Mouse (Mus musculus): Measurements from ENCODE around the gene Nedd4.
A peak's percentile ranks its signal among the peaks of the same experiment; 100 is the strongest.

DNA sequence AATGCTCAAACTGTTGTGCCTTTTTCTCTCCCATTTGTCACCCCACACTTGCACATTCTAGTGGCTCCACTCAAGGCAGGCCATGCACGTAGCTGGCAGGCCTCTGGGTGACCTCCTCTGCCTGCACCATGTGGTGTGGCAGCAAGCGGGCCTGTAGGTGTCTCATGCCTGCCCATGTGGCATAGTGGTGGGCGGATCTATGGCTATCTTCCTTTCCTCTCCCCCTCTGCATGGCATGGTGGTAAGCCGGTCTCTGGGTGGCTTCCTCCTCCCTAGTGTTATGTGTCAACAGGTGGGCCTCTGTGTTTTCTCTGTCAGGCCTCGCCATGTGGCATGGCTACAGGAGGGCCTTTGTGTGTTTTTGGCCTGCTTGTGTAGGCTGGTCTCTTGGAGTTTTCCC is 6.5 kb upstream of the Nedd4 start:
- TF ChIP-seq POLR2A (IDR thresholded peaks at IDR 0.05; ENCODE audit: insufficient read length, low read depth) = peak; percentile 40
- TF ChIP-seq E2F4 (IDR thresholded peaks at IDR 0.05; ENCODE audit: insufficient read depth) = no peak
- TF ChIP-seq TCF3 (IDR thresholded peaks at IDR 0.05; ENCODE audit: insufficient read length, low read depth) = peak; percentile 4
- TF ChIP-seq MYOG (IDR thresholded peaks at IDR 0.05; ENCODE audit: control insufficient read depth in 1 of 3, insufficient read depth in 1 of 3, insufficient read length in 2 of 3, low read depth in 2 of 3) = peak in 2 of 3 experiments; percentile 64 to 70
- no peak for TF ChIP-seq CEBPB (IDR thresholded peaks at IDR 0.05; ENCODE audit: insufficient read depth, poor library complexity, severe bottlenecking)
- peak in 2 of 3 experiments; percentile 60 to 81 for TF ChIP-seq MYOD1 (IDR thresholded peaks at IDR 0.05; ENCODE audit: control insufficient read depth in 1 of 3, insufficient read length in 2 of 3, low read depth in 2 of 3)
- no peak for TF ChIP-seq TCF12 (IDR thresholded peaks at IDR 0.05; ENCODE audit: insufficient read depth, poor library complexity, severe bottlenecking)
- no peak for TF ChIP-seq MAX (IDR thresholded peaks at IDR 0.05; ENCODE audit: low read depth)
- no peak for TF ChIP-seq SRF (IDR thresholded peaks at IDR 0.05; ENCODE audit: control insufficient read depth, insufficient read length, low read depth)
- TF ChIP-seq POLR2AphosphoS2 (IDR thresholded peaks at IDR 0.05; ENCODE audit: insufficient read length, low read depth) = no peak
- no peak for TF ChIP-seq USF1 (IDR thresholded peaks at IDR 0.05; ENCODE audit: low read depth)
- no peak for TF ChIP-seq REST (IDR thresholded peaks at IDR 0.05; ENCODE audit: insufficient read depth, insufficient read length)
